ENCODE assay signal across 31 mouse cellular contexts in the genomic region with DNA sequence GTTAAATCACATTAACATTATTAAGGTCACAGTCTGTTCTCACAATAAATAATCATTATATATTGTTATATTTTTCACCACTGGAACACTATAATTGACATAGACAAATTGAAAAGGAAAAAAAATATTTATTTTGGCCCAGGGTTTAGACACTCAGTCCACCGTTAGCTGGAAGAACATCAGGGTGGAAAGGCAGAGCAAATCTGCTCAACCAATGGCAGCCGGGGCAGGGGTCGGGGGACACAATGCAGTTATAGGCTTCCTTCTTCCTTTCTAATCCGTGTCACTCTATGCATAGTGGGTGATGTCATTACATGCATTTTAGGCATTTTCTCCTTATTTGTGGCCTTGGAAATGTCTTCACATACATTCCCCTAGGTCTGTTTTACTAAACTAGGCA.
"Had no signal": no experiment of that assay in that cellular context is flagged by ENCODE, and none has a peak within 500 bp of the region (broad histone marks: within the 10 kb centered on the region; RNA-seq: fewer than 3 reads in every experiment).

No protein-coding gene starts in this region.

- H3K27me3 ChIP-seq: heart, embryonic 12.5 days; heart, embryonic 13.5 days; heart, embryonic 15.5 days; hindbrain, embryonic 12.5 days; hindbrain, embryonic 13.5 days; hindbrain, embryonic 15.5 days; intestine, embryonic 15.5 days had no signal

- H3K9me3 ChIP-seq: heart, embryonic 10.5 days; heart, embryonic 12.5 days; heart, embryonic 13.5 days; heart, embryonic 15.5 days; hindbrain, embryonic 10.5 days; hindbrain, embryonic 12.5 days; hindbrain, embryonic 13.5 days; hindbrain, embryonic 15.5 days; intestine, embryonic 15.5 days had no signal

- DNase-seq: heart, adult 18-20 months; heart, adult 2 months; heart, postnatal 10 days; heart, postnatal 14 days; heart, postnatal 36 days; heart, postnatal 4 days; kidney, adult 11 months; kidney, adult 8-10 months; kidney, adult 9 months; kidney, postnatal 14 days; kidney, postnatal 25 days; layer of hippocampus, adult 9-11 months; layer of hippocampus, postnatal 36 days had no signal

- H3K27ac ChIP-seq: heart, adult 2 months; heart, embryonic 10.5 days; heart, embryonic 13.5 days; heart, embryonic 15.5 days; hindbrain, embryonic 10.5 days; hindbrain, embryonic 12.5 days; hindbrain, embryonic 13.5 days; hindbrain, embryonic 14.5 days; hindbrain, embryonic 15.5 days; hindbrain, postnatal 0 days; intestine, embryonic 15.5 days; layer of hippocampus, adult 2 months; left cerebral cortex, adult 2 months had no signal

- H3K4me3 ChIP-seq: heart, adult 2 months; heart, embryonic 10.5 days; heart, embryonic 12.5 days; heart, embryonic 13.5 days; heart, embryonic 15.5 days; hindbrain, embryonic 10.5 days; hindbrain, embryonic 12.5 days; hindbrain, embryonic 13.5 days; hindbrain, embryonic 15.5 days; intestine, embryonic 15.5 days; layer of hippocampus, adult 2 months; left cerebral cortex, adult 2 months had no signal

- H3K9ac ChIP-seq: heart, embryonic 12.5 days; heart, embryonic 13.5 days; heart, embryonic 15.5 days; hindbrain, embryonic 12.5 days; hindbrain, embryonic 13.5 days; hindbrain, embryonic 14.5 days; hindbrain, embryonic 15.5 days; intestine, embryonic 15.5 days had no signal

- H3K36me3 ChIP-seq: heart, embryonic 10.5 days; heart, embryonic 12.5 days; heart, embryonic 13.5 days; heart, embryonic 15.5 days; hindbrain, embryonic 10.5 days; hindbrain, embryonic 12.5 days; hindbrain, embryonic 13.5 days; hindbrain, embryonic 15.5 days; intestine, embryonic 15.5 days had no signal

- ATAC-seq: hindbrain, embryonic 16.5 days; hindbrain, postnatal 0 days; inflammation-experienced regulatory T-cells, adult 6 months; intestine, embryonic 15.5 days; intestine, embryonic 16.5 days; intestine, postnatal 0 days had no signal

- H3K4me2 ChIP-seq: heart, embryonic 11.5 days; heart, embryonic 12.5 days; heart, embryonic 13.5 days; heart, embryonic 15.5 days; hindbrain, embryonic 12.5 days; hindbrain, embryonic 13.5 days; hindbrain, embryonic 14.5 days; hindbrain, embryonic 15.5 days; intestine, embryonic 15.5 days had no signal

- H3K4me1 ChIP-seq: heart, embryonic 10.5 days; heart, embryonic 12.5 days; heart, embryonic 13.5 days; heart, embryonic 15.5 days; hindbrain, embryonic 10.5 days; hindbrain, embryonic 12.5 days; hindbrain, embryonic 13.5 days; hindbrain, embryonic 15.5 days; intestine, embryonic 15.5 days had no signal
